Mouse (Mus musculus) kidney, adult 2 months (tissue): ENCODE measurements around the gene Thsd7a.

Experiments used
- CTCF ChIP-seq: fragments of 200-500 bp; conservative IDR thresholded peaks from 2 replicates; pipeline ENCODE4 v1.5.1; 2011; ENCODE audit warnings: low read depth, mild to moderate bottlenecking, control low read depth, low read length, moderate library complexity, mixed read lengths; ENCODE audit not compliant: insufficient read depth, insufficient read length
- POLR2A ChIP-seq: fragments of 200-500 bp; IDR thresholded peaks from one replicate; pipeline ENCODE4 v1.6.1; 2011; ENCODE audit warnings: low read depth, low read length, control low read depth

GRCm38 (mm10) chr6:12693689-12694088 is 55.5 kb downstream of the Thsd7a start:
- no peak for TF ChIP-seq CTCF
- TF ChIP-seq POLR2A, result no peak
